Mouse (Mus musculus): ENCODE results near the gene Oxnad1. TPM values are rescaled to one million over a fixed set of nuclear protein-coding genes. Genes with fewer than 3 reads are reported as not detected.

Gene Oxnad1
- polyA plus RNA-seq, 1 experiment from 2014 or later = 17.4 TPM

Other genes with a start within 250 kb of the Oxnad1 start
- 0.03 and 0.04 TPM in 2 replicates for gene Galnt15, start 56.4 kb upstream of the Oxnad1 start, polyA plus RNA-seq (2016; fragmentation: Nextera tagmentation; extraction: Ambion mirVana)
- gene Dph3, start 355 bp downstream of the Oxnad1 start, polyA plus RNA-seq (2016; fragmentation: Nextera tagmentation; extraction: Ambion mirVana) = 81.4 and 103 TPM in 2 replicates
- not detected in 2 replicates for gene Msmb, start 56.6 kb downstream of the Oxnad1 start, polyA plus RNA-seq (2016; fragmentation: Nextera tagmentation; extraction: Ambion mirVana)
- gene Ncoa4, start 74.5 kb downstream of the Oxnad1 start, polyA plus RNA-seq (2016; fragmentation: Nextera tagmentation; extraction: Ambion mirVana) = 61.3 and 67.2 TPM in 2 replicates
- gene Timm23, start 116.5 kb downstream of the Oxnad1 start, polyA plus RNA-seq (2016; fragmentation: Nextera tagmentation; extraction: Ambion mirVana) = 353 and 441 TPM in 2 replicates
- 52.4 and 56.0 TPM in 2 replicates for gene Parg, start 116.6 kb downstream of the Oxnad1 start, polyA plus RNA-seq (2016; fragmentation: Nextera tagmentation; extraction: Ambion mirVana)
- gene Ogdhl, start 236.6 kb downstream of the Oxnad1 start, polyA plus RNA-seq (2016; fragmentation: Nextera tagmentation; extraction: Ambion mirVana) = 15.8 and 21.1 TPM in 2 replicates